In the genomic region with DNA sequence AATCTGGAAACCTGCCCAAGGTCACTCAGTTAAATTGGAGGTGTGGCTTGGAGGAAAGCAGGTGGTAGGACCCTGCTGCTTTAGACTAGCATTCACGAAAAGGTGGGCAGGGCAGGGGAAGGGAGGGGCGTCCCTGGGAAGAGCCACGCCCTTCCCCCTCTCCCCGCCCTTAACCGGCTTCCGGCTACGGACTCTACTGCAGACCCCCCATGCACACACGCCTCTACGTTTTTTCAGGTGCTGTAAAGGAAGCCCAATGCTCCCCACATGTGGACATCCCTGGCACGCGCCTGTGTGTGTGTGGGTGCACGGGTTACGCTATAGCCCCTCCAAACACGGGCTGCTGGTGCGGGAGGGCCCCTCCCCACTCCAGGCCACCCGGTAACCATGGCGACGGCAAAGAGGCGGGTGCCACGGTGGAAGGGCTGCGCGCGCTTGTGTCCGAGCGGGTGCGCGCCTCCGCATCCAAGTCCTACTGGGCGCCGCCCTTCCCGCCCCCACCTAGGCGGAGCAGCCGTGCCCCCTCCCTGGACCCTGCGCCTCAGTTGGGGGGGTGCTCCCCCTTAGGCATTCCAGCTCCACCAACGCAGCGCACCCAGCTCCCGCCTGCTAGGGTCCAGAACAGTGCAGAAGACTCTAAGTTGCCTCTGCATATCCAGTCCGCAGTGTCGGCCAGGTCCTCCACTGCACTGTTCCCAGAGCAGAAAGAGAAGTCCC, we compare ENCODE assay signal across 8 mouse cellular contexts. TPM values are rescaled to one million over a fixed set of nuclear protein-coding genes. Genes with fewer than 3 reads are reported as not detected.
DNase-seq lines count a peak whose midpoint lies in the region; ATAC-seq and TF ChIP-seq lines count a peak whose summit lies in the region.

No protein-coding gene starts in this region.

- 2% methylated on average over 39 of the region's 39 CpGs for WGBS in heart, embryonic 11.5 days (ENCODE audit: insufficient replicate concordance)
- WGBS in kidney, embryonic 14.5 days, result under 1% methylated on average over 37 of the region's 39 CpGs
- WGBS in limb, embryonic 14.5 days, result under 1% methylated on average over 28 of the region's 39 CpGs
- WGBS in midbrain, postnatal 0 days, result under 1% methylated on average over 38 of the region's 39 CpGs

- H3K36me3 ChIP-seq in heart, embryonic 11.5 days (ENCODE audit: control insufficient read depth, insufficient read depth, low read length), result peaks cover 4% of the 10 kb centered on the region; the same call in 1 of the 2 replicates
- peaks cover 33% of the 10 kb centered on the region for H3K36me3 ChIP-seq in kidney, embryonic 14.5 days (ENCODE audit: control insufficient read depth, insufficient read depth, low read length)
- H3K36me3 ChIP-seq in limb, embryonic 14.5 days (ENCODE audit: control insufficient read depth, insufficient read depth, low read length), result peaks cover 37% of the 10 kb centered on the region
- peaks cover 22% of the 10 kb centered on the region for H3K36me3 ChIP-seq in midbrain, postnatal 0 days (ENCODE audit: insufficient read depth, low read length)

- peak; percentile 57 for ATAC-seq in heart, embryonic 11.5 days (replicated peaks; ENCODE audit: insufficient number of reproducible peaks, low FRiP score, low TSS enrichment)
- ATAC-seq in kidney, embryonic 14.5 days (ENCODE audit: low FRiP score, low TSS enrichment), result peak; percentile 75
- peak; percentile 79 for ATAC-seq in limb, embryonic 14.5 days (ENCODE audit: low FRiP score, low read depth)
- peak; percentile 81 for ATAC-seq in midbrain, postnatal 0 days (ENCODE audit: low FRiP score)

- no peak for TF ChIP-seq POLR2A in limb, embryonic 14.5 days (IDR thresholded peaks at IDR 0.05; ENCODE audit: borderline replicate concordance, extremely low read depth, insufficient read depth, insufficient read length)

- no peak for TF ChIP-seq CTCF in midbrain, postnatal 0 days (IDR thresholded peaks at IDR 0.05)

- peak overlapping the region; percentile 58; the same call in 1 of the 2 replicates for H3K9ac ChIP-seq in heart, embryonic 11.5 days (ENCODE audit: low read depth, low read length)
- H3K9ac ChIP-seq in kidney, embryonic 14.5 days (ENCODE audit: low read depth, low read length), result peak overlapping the region; percentile 36; the same call in 1 of the 2 replicates
- peak overlapping the region; percentile 55 for H3K9ac ChIP-seq in limb, embryonic 14.5 days (ENCODE audit: low read depth, low read length, severe bottlenecking)
- H3K9ac ChIP-seq in midbrain, postnatal 0 days (replicated peaks; ENCODE audit: low read length, poor library complexity, severe bottlenecking), result peak overlapping the region; percentile 57

- no peaks in the 10 kb centered on the region for H3K9me3 ChIP-seq in heart, embryonic 11.5 days (replicated peaks; ENCODE audit: control insufficient read depth, low read length)
- H3K9me3 ChIP-seq in kidney, embryonic 14.5 days (ENCODE audit: control insufficient read depth, low read length), result no peaks in the 10 kb centered on the region
- H3K9me3 ChIP-seq in limb, embryonic 14.5 days (ENCODE audit: control insufficient read depth, low read length), result no peaks in the 10 kb centered on the region
- no peaks in the 10 kb centered on the region for H3K9me3 ChIP-seq in midbrain, postnatal 0 days (ENCODE audit: low read length)

- peaks cover 70% of the 10 kb centered on the region for H3K4me1 ChIP-seq in heart, embryonic 11.5 days (ENCODE audit: control insufficient read depth, insufficient read depth, low read length)
- H3K4me1 ChIP-seq in kidney, embryonic 14.5 days (ENCODE audit: control insufficient read depth, insufficient read depth, low read length), result peaks cover 45% of the 10 kb centered on the region
- H3K4me1 ChIP-seq in limb, embryonic 14.5 days (ENCODE audit: control insufficient read depth, insufficient read depth, low read length), result peaks cover 31% of the 10 kb centered on the region
- H3K4me1 ChIP-seq in midbrain, postnatal 0 days (ENCODE audit: insufficient read depth, low read length), result peaks cover 34% of the 10 kb centered on the region

- peak overlapping the region; percentile 72 for H3K4me2 ChIP-seq in heart, embryonic 11.5 days
- H3K4me2 ChIP-seq in kidney, embryonic 14.5 days (replicated peaks; ENCODE audit: low read depth, low read length), result peak overlapping the region; percentile 80
- peak overlapping the region; percentile 91 for H3K4me2 ChIP-seq in limb, embryonic 14.5 days (replicated peaks; ENCODE audit: low read depth, low read length, severe bottlenecking)
- H3K4me2 ChIP-seq in midbrain, postnatal 0 days (ENCODE audit: low read depth, low read length, poor library complexity, severe bottlenecking), result peak overlapping the region; percentile 85

- peak overlapping the region; percentile 43 for H3K4me3 ChIP-seq in heart, embryonic 11.5 days (ENCODE audit: low read depth, low read length)
- H3K4me3 ChIP-seq in kidney, embryonic 14.5 days (ENCODE audit: low read length), result peak overlapping the region; percentile 51
- peak overlapping the region; percentile 44 for H3K4me3 ChIP-seq in limb, embryonic 14.5 days (replicated peaks; ENCODE audit: low read length)
- H3K4me3 ChIP-seq in midbrain, postnatal 0 days (ENCODE audit: low read depth, low read length), result peak overlapping the region; percentile 45

- H3K27me3 ChIP-seq in heart, embryonic 11.5 days (ENCODE audit: control insufficient read depth, insufficient read depth, low read length), result no peaks in the 10 kb centered on the region
- H3K27me3 ChIP-seq in kidney, embryonic 14.5 days (ENCODE audit: control insufficient read depth, insufficient read depth, low read length), result no peaks in the 10 kb centered on the region
- H3K27me3 ChIP-seq in limb, embryonic 14.5 days (ENCODE audit: control insufficient read depth, insufficient read depth, low read length), result no peaks in the 10 kb centered on the region
- H3K27me3 ChIP-seq in midbrain, postnatal 0 days (ENCODE audit: insufficient read depth, low read length), result no peaks in the 10 kb centered on the region

- peak overlapping the region; percentile 51; the same call in 1 of the 2 replicates for H3K27ac ChIP-seq in heart, embryonic 11.5 days (ENCODE audit: low read depth, low read length)
- peak overlapping the region; percentile 10; the same call in 1 of the 2 replicates for H3K27ac ChIP-seq in kidney, embryonic 14.5 days (ENCODE audit: low read depth, low read length)
- peak overlapping the region; percentile 21; the same call in 1 of the 2 replicates for H3K27ac ChIP-seq in limb, embryonic 14.5 days (replicated peaks; ENCODE audit: low read depth, low read length)
- H3K27ac ChIP-seq in midbrain, postnatal 0 days (ENCODE audit: low read depth, low read length), result peak overlapping the region; percentile 71

- peak; percentile 24 for DNase-seq in A20 (ENCODE audit: low read depth, low spot score)
- peak; percentile 87 for DNase-seq in ZHBTc4 (ENCODE audit: low read depth, low spot score)
- DNase-seq in embryo, embryonic 10 days (ENCODE audit: low spot score), result peak; percentile 81
- peak; percentile 55 for DNase-seq in limb, embryonic 14.5 days (ENCODE audit: low spot score)
- peak; percentile 78 for DNase-seq in midbrain, postnatal 0 days (ENCODE audit: low spot score)
- DNase-seq in testis, postnatal 10 days (ENCODE audit: low spot score), result peak; percentile 90

RNA-seq across cellular contexts. Expression of gene Ptprf, which starts 30.5 kb away (rescaled TPM):
- polyA plus RNA-seq in heart, embryonic 11.5 days (2014; fragmentation: Nextera tagmentation; extraction: Ambion mirVana), result 24.5 and 26.9 TPM in 2 replicates
- polyA plus RNA-seq in kidney, embryonic 14.5 days (2014; fragmentation: Nextera tagmentation; extraction: Ambion mirVana), result 53.3 and 68.1 TPM in 2 replicates
- polyA plus RNA-seq in limb, embryonic 14.5 days (2012; rRNA removed), result 85.0 and 108 TPM in 2 replicates
- polyA plus RNA-seq in limb, embryonic 14.5 days (2014; fragmentation: Nextera tagmentation; extraction: Ambion mirVana), result 71.9 and 78.1 TPM in 2 replicates
- total RNA-seq in midbrain, postnatal 0 days (2014; rRNA removed), result 160 and 186 TPM in 2 replicates
- polyA plus RNA-seq in midbrain, postnatal 0 days (2015; fragmentation: Nextera tagmentation; extraction: Ambion mirVana), result 46.4 and 48.1 TPM in 2 replicates

Comparison
In these comparisons a context has a peak if more than half of its experiments do, and no peak if none do; other contexts are left out.
1. Peak in every context shown above with its lines: DNase-seq, ATAC-seq, H3K4me3 ChIP-seq and H3K27ac ChIP-seq.
2. DNase-seq: peak in every context shown above with its lines; median percentile 90 in testis, postnatal 10 days; 87 in ZHBTc4; 81 in embryo, embryonic 10 days; 78 in midbrain, postnatal 0 days; 55 in limb, embryonic 14.5 days; 24 in A20.
3. H3K27ac ChIP-seq: peak in every context shown above with its lines; median percentile 71 in midbrain, postnatal 0 days; 51 in heart, embryonic 11.5 days; 21 in limb, embryonic 14.5 days; 10 in kidney, embryonic 14.5 days.